Mouse (Mus musculus) neural tube, embryonic 14.5 days (tissue): Measurements from ENCODE around the gene Tmod2. TPM values are rescaled to one million over a fixed set of nuclear protein-coding genes. Genes with fewer than 3 reads are reported as not detected.
A peak's percentile ranks its signal among the peaks of the same experiment; 100 is the strongest.

Source experiments
- ATAC-seq: fragments of 200-750 bp; cut with Nextera tagmentation; 2 replicates; pipeline ENCODE4 v1.8.0; 2017; ENCODE audit warnings: low read depth, mild to moderate bottlenecking, moderate TSS enrichment, moderate library complexity
- H3K27ac ChIP-seq: fragments of 300-500 bp; sonication (generic); 2 replicates; pipeline ENCODE4 v1.5.1; 2014; ENCODE audit warnings: low read depth, mild to moderate bottlenecking, control low read depth, low read length, moderate library complexity, mixed read lengths
- H3K27me3 ChIP-seq: fragments of 300-500 bp; sonication (generic); 2 replicates; pipeline ENCODE4 v1.6.1; 2014; ENCODE audit warnings: low read length; ENCODE audit not compliant: control insufficient read depth, insufficient read depth
- H3K36me3 ChIP-seq: fragments of 300-500 bp; sonication (generic); 2 replicates; pipeline ENCODE4 v1.6.1; 2014; ENCODE audit warnings: low read length, mixed read lengths; ENCODE audit not compliant: control insufficient read depth, insufficient read depth
- H3K4me1 ChIP-seq: fragments of 300-500 bp; sonication (generic); 2 replicates; pipeline ENCODE4 v1.6.1; 2014; ENCODE audit warnings: low read length; ENCODE audit not compliant: control insufficient read depth, insufficient read depth
- H3K4me2 ChIP-seq: fragments of 300-500 bp; sonication (generic); 2 replicates; pipeline ENCODE4 v1.6.1; 2014; ENCODE audit warnings: mild to moderate bottlenecking, low read depth, low read length, control low read depth
- H3K4me3 ChIP-seq: fragments of 300-500 bp; sonication (generic); 2 replicates; pipeline ENCODE4 v1.5.1; 2014; ENCODE audit warnings: low read depth, low read length, control low read depth, mixed read lengths
- H3K9ac ChIP-seq: fragments of 300-500 bp; sonication (generic); replicated peaks from 2 replicates; pipeline ENCODE4 v1.6.1; 2014; ENCODE audit warnings: low read depth, mild to moderate bottlenecking, control low read depth, low read length, mixed read lengths
- H3K9me3 ChIP-seq: fragments of 300-500 bp; sonication (generic); 2 replicates; pipeline ENCODE4 v1.6.1; 2016; ENCODE audit warnings: low read length; ENCODE audit not compliant: control insufficient read depth
- WGBS: fragments of 180-500 bp; shearing (Covaris S2); extraction: QIAGEN DNeasy Blood & Tissue Kit; methylation state at CpG from one replicate; pipeline ENCODE4 v1.1.7; 2014; 5-methylcytosine and 5-hydroxymethylcytosine counted together
- polyA plus RNA-seq: library from polyadenylated mRNA; unstranded; fragments of >200 nt; fragmentation: Nextera tagmentation; extraction: Ambion mirVana; gene quantifications from 2 replicates; pipeline ENCODE4 v1.2.1, GENCODE M21; 2014

The Tmod2 gene
- polyA plus RNA-seq, 1 experiment from 2014 or later = 265 TPM

- Histone ChIP-seq H3K4me2 (no peak overlapping the region), H3K27ac (no peak overlapping the region), H3K4me3 (no peak overlapping the region), H3K27me3 (no peaks in the 10 kb centered on the region), H3K36me3 (peaks cover 63% of the 10 kb centered on the region), H3K4me1 (no peaks in the 10 kb centered on the region), H3K9ac (no peak overlapping the region), H3K9me3 (no peaks in the 10 kb centered on the region)
- ATAC-seq = no peak
- WGBS = 82% methylated on average over 5 of the region's 5 CpGs
These were observed 17.6 kb downstream of the Tmod2 start for GRCm38 (mm10) chr9:75593481-75593880.

GRCm38 (mm10) chr9:75589850-75590790 is 21.0 kb downstream of the Tmod2 start:
- Histone ChIP-seq H3K27me3 (no peaks in the 10 kb centered on the region), H3K4me2 (no peak overlapping the region), H3K4me3 (no peak overlapping the region), H3K36me3 (peaks cover 85% of the 10 kb centered on the region), H3K27ac (no peak overlapping the region), H3K9ac (no peak overlapping the region), H3K9me3 (no peaks in the 10 kb centered on the region), H3K4me1 (no peaks in the 10 kb centered on the region)
- ATAC-seq = no peak
- 71% methylated on average over 15 of the region's 15 CpGs for WGBS

GRCm38 (mm10) chr9:75581694-75582350 is 29.3 kb downstream of the Tmod2 start:
- whole genome bisulfite sequencing = 60% methylated on average over 7 of the region's 7 CpGs
- Histone ChIP-seq H3K9me3 (no peaks in the 10 kb centered on the region), H3K27ac (no peak overlapping the region), H3K4me1 (no peaks in the 10 kb centered on the region), H3K27me3 (no peaks in the 10 kb centered on the region), H3K9ac (no peak overlapping the region), H3K4me3 (no peak overlapping the region), H3K4me2 (no peak overlapping the region), H3K36me3 (peaks cover 63% of the 10 kb centered on the region)
- ATAC-seq = 0 out of 2 replicates have a peak, but pooled peaks have one; percentile 24

GRCm38 (mm10) chr9:75579321-75579720 is 31.8 kb downstream of the Tmod2 start:
- whole genome bisulfite sequencing = 95% methylated on average over 6 of the region's 6 CpGs
- H3K36me3 ChIP-seq = peaks cover 66% of the 10 kb centered on the region
- H3K4me3 ChIP-seq = no peak overlapping the region
- no peak for ATAC-seq
- no peak overlapping the region for H3K4me2 ChIP-seq
- H3K9me3 ChIP-seq = no peaks in the 10 kb centered on the region
- H3K4me1 ChIP-seq = no peaks in the 10 kb centered on the region
- no peak overlapping the region for H3K9ac ChIP-seq
- H3K27ac ChIP-seq = no peak overlapping the region
- H3K27me3 ChIP-seq = no peaks in the 10 kb centered on the region

GRCm38 (mm10) chr9:75571036-75571942 is 39.8 kb downstream of the Tmod2 start:
- no peaks in the 10 kb centered on the region for H3K4me1 ChIP-seq
- 94% methylated on average over 5 of the region's 5 CpGs for WGBS
- H3K9me3 ChIP-seq = no peaks in the 10 kb centered on the region
- no peak overlapping the region for H3K27ac ChIP-seq
- no peak overlapping the region for H3K9ac ChIP-seq
- H3K36me3 ChIP-seq = peaks cover 42% of the 10 kb centered on the region
- H3K4me3 ChIP-seq = no peak overlapping the region
- no peaks in the 10 kb centered on the region for H3K27me3 ChIP-seq
- no peak overlapping the region for H3K4me2 ChIP-seq
- ATAC-seq = no peak

GRCm38 (mm10) chr9:75568399-75568798 is 42.7 kb downstream of the Tmod2 start:
- H3K4me2 ChIP-seq = no peak overlapping the region
- ATAC-seq = no peak
- no peak overlapping the region for H3K27ac ChIP-seq
- H3K9ac ChIP-seq = no peak overlapping the region
- H3K9me3 ChIP-seq = no peaks in the 10 kb centered on the region
- H3K4me1 ChIP-seq = no peaks in the 10 kb centered on the region
- 91% methylated on average over 6 of the region's 6 CpGs for WGBS
- peaks cover 19% of the 10 kb centered on the region for H3K36me3 ChIP-seq
- no peaks in the 10 kb centered on the region for H3K27me3 ChIP-seq
- no peak overlapping the region for H3K4me3 ChIP-seq

- H3K27ac ChIP-seq = no peak overlapping the region
- no peaks in the 10 kb centered on the region for H3K4me1 ChIP-seq
- no peak overlapping the region for H3K9ac ChIP-seq
- no peaks in the 10 kb centered on the region for H3K9me3 ChIP-seq
- no peak overlapping the region for H3K4me2 ChIP-seq
- no peaks in the 10 kb centered on the region for H3K27me3 ChIP-seq
- peaks cover 4% of the 10 kb centered on the region; the same call in 1 of the 2 replicates for H3K36me3 ChIP-seq
- no peak for ATAC-seq
- 77% methylated on average over 6 of the region's 6 CpGs for WGBS
- H3K4me3 ChIP-seq = no peak overlapping the region
These were observed 46.2 kb downstream of the Tmod2 start for GRCm38 (mm10) chr9:75564892-75565291.

GRCm38 (mm10) chr9:75563622-75564021 is 47.5 kb downstream of the Tmod2 start:
- WGBS = 77% methylated on average over 6 of the region's 6 CpGs
- Histone ChIP-seq H3K9ac (no peak overlapping the region), H3K27ac (no peak overlapping the region), H3K4me3 (no peak overlapping the region), H3K4me1 (no peaks in the 10 kb centered on the region), H3K36me3 (no peaks in the 10 kb centered on the region), H3K27me3 (no peaks in the 10 kb centered on the region), H3K4me2 (no peak overlapping the region), H3K9me3 (no peaks in the 10 kb centered on the region)
- ATAC-seq = no peak
